Mouse (Mus musculus) bone marrow macrophage, adult 2 months (primary cell): Measurements from ENCODE around the gene Cradd.

Experiments
- CTCF ChIP-seq: IDR thresholded peaks from 2 replicates; pipeline ENCODE4 v1.5.1; 2012; ENCODE audit warnings: low read depth, mild to moderate bottlenecking, low read length, moderate library complexity
- POLR2A ChIP-seq: IDR thresholded peaks from 2 replicates; pipeline ENCODE4 v1.6.1; 2012; ENCODE audit warnings: mild to moderate bottlenecking, low read depth, low read length, borderline replicate concordance

DNA sequence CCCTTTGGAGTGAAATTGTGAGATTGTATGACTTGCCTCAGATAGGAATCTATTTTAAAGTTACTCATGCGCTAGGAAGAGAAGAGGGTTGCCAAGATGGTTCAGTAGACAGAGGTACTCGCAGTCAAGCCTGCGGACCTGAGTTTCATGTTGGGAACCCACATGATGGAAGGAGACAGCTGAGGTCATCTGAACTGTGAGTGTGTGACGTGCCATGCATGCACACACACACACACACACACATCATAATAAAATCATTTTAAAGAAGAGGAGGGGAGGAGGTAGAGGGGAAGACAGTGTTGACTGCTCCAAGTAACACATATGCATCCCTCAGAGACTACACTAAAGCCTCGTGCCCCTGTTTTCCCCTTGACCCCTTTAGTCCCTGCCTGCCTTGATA lies 36.1 kb upstream of the Cradd start:
- TF ChIP-seq CTCF (no peak), POLR2A (no peak)
